Mouse (Mus musculus) spleen, adult 2 months (tissue): ENCODE results near the gene Sh3d21.

Source experiments
- CTCF ChIP-seq: fragments of 200-500 bp; IDR thresholded peaks from 2 replicates; pipeline ENCODE4 v1.5.1; 2011; ENCODE audit warnings: mild to moderate bottlenecking, inconsistent platforms; ENCODE audit not compliant: insufficient read depth, insufficient read length, insufficient replicate concordance; ENCODE audit errors: extremely low read depth
- POLR2A ChIP-seq: fragments of 200-500 bp; IDR thresholded peaks from 2 replicates; pipeline ENCODE4 v1.6.1; 2011; ENCODE audit warnings: low read depth, low read length, inconsistent platforms

GRCm38 (mm10) chr4:126160981-126161380 is 2.3 kb downstream of the Sh3d21 start:
- no peak for TF ChIP-seq CTCF
- no peak for TF ChIP-seq POLR2A
